Mouse (Mus musculus): ENCODE data around the gene Krtap22-2. TPM values are rescaled to one million over a fixed set of nuclear protein-coding genes. Genes with fewer than 3 reads are reported as not detected.
"Not testable (repeated sequence)": the region's sequence is repeated elsewhere in the genome, so short reads cannot be mapped to it uniquely, and the experiment has no call there.

The Krtap22-2 gene
- not detected in 2 replicates for polyA plus RNA-seq (2011; ENCODE audit: insufficient read depth, insufficient read length, low replicate concordance, missing spikeins)

GRCm38 (mm10) chr16:89010659-89011058 is at the start of gene Krtap22-2:
Gene Krtap22-2, minus strand, starts transcription at chr16:89010759.
- TF ChIP-seq CTCF (IDR thresholded peaks at IDR 0.05; ENCODE audit: control insufficient read depth, insufficient read depth, low read length) = no peak
- no peak for TF ChIP-seq POLR2A (IDR thresholded peaks at IDR 0.05; ENCODE audit: borderline replicate concordance, control insufficient read depth, low read depth, low read length)
- Histone ChIP-seq H3K4me1 (ENCODE audit: control insufficient read depth, insufficient read depth, low read length) (no peaks in the 10 kb centered on the region), H3K4me3 (replicated peaks; ENCODE audit: control insufficient read depth, low read depth, low read length) (no peak within 1 kb of the TSS), H3K27ac (ENCODE audit: control insufficient read depth, insufficient read depth, low read depth, low read length, poor library complexity) (no peak within 1 kb of the TSS)
- whole genome bisulfite sequencing = 77% methylated on average over 5 of the region's 5 CpGs

GRCm38 (mm10) chr16:89047783-89048182 is 37.2 kb upstream of the Krtap22-2 start, which contains the start of gene Krtap6-5:
Gene Krtap6-5, minus strand, starts transcription at chr16:89047883.
- H3K27ac ChIP-seq (ENCODE audit: control insufficient read depth, insufficient read depth, low read depth, low read length, poor library complexity) = no peak within 1 kb of the TSS
- H3K4me3 ChIP-seq (replicated peaks; ENCODE audit: control insufficient read depth, low read depth, low read length) = no peak within 1 kb of the TSS
- no peaks in the 10 kb centered on the region for H3K4me1 ChIP-seq (ENCODE audit: control insufficient read depth, insufficient read depth, low read length)
- WGBS = 67% methylated on average over 3 of the region's 3 CpGs
- TF ChIP-seq POLR2A (IDR thresholded peaks at IDR 0.05; ENCODE audit: borderline replicate concordance, control insufficient read depth, low read depth, low read length) (no peak), CTCF (IDR thresholded peaks at IDR 0.05; ENCODE audit: control insufficient read depth, insufficient read depth, low read length) (no peak)

- H3K4me3 ChIP-seq (replicated peaks; ENCODE audit: control insufficient read depth, low read depth, low read length); H3K4me1 ChIP-seq (ENCODE audit: control insufficient read depth, insufficient read depth, low read length): not testable (repeated sequence)
- 77% methylated on average over 2 of the region's 4 CpGs for WGBS
Measured at GRCm38 (mm10) chr16:89041372-89041771, 30.8 kb upstream of the Krtap22-2 start, which contains the start of gene Gm10228. Gene Gm10228, minus strand, starts transcription at chr16:89041472.

GRCm38 (mm10) chr16:89031399-89031798 is 20.8 kb upstream of the Krtap22-2 start, which contains the start of gene Krtap6-1:
Gene Krtap6-1, plus strand, starts transcription at chr16:89031699.
- WGBS = 88% methylated on average over 3 of the region's 3 CpGs
- H3K4me3 ChIP-seq (replicated peaks; ENCODE audit: control insufficient read depth, low read depth, low read length); H3K27ac ChIP-seq (ENCODE audit: control insufficient read depth, insufficient read depth, low read depth, low read length, poor library complexity); H3K4me1 ChIP-seq (ENCODE audit: control insufficient read depth, insufficient read depth, low read length): not testable (repeated sequence)

More at GRCm38 (mm10) chr16:89041372-89041771, 30.8 kb upstream of the Krtap22-2 start, which contains the start of gene Gm10228:
- not testable (repeated sequence) for H3K27ac ChIP-seq (ENCODE audit: control insufficient read depth, insufficient read depth, low read depth, low read length, poor library complexity)

- H3K4me3 ChIP-seq (replicated peaks; ENCODE audit: control insufficient read depth, low read depth, low read length); H3K27ac ChIP-seq (ENCODE audit: control insufficient read depth, insufficient read depth, low read depth, low read length, poor library complexity); H3K4me1 ChIP-seq (ENCODE audit: control insufficient read depth, insufficient read depth, low read length): not testable (repeated sequence)
- 66% methylated on average over 3 of the region's 3 CpGs for WGBS
Measured at GRCm38 (mm10) chr16:89014984-89015383, 4.4 kb upstream of the Krtap22-2 start, which contains the start of gene Gm10229. Gene Gm10229, plus strand, starts transcription at chr16:89015284.

GRCm38 (mm10) chr16:89013973-89014372 is 3.4 kb upstream of the Krtap22-2 start:
- WGBS = 95% methylated on average over 3 of the region's 3 CpGs
- H3K4me3 ChIP-seq (replicated peaks; ENCODE audit: control insufficient read depth, low read depth, low read length) = no peak overlapping the region
- no peak overlapping the region for H3K27ac ChIP-seq (ENCODE audit: control insufficient read depth, insufficient read depth, low read depth, low read length, poor library complexity)
- TF ChIP-seq POLR2A (IDR thresholded peaks at IDR 0.05; ENCODE audit: borderline replicate concordance, control insufficient read depth, low read depth, low read length) (no peak), CTCF (IDR thresholded peaks at IDR 0.05; ENCODE audit: control insufficient read depth, insufficient read depth, low read length) (no peak)
- no peaks in the 10 kb centered on the region for H3K4me1 ChIP-seq (ENCODE audit: control insufficient read depth, insufficient read depth, low read length)

- TF ChIP-seq POLR2A (IDR thresholded peaks at IDR 0.05; ENCODE audit: borderline replicate concordance, control insufficient read depth, low read depth, low read length) (no peak), CTCF (IDR thresholded peaks at IDR 0.05; ENCODE audit: control insufficient read depth, insufficient read depth, low read length) (no peak)
- 79% methylated on average over 7 of the region's 7 CpGs for WGBS
- H3K4me1 ChIP-seq (ENCODE audit: control insufficient read depth, insufficient read depth, low read length) = no peaks in the 10 kb centered on the region
- H3K4me3 ChIP-seq (replicated peaks; ENCODE audit: control insufficient read depth, low read depth, low read length) = no peak within 1 kb of the TSS
- no peak within 1 kb of the TSS for H3K27ac ChIP-seq (ENCODE audit: control insufficient read depth, insufficient read depth, low read depth, low read length, poor library complexity)
Measured at GRCm38 (mm10) chr16:88962773-88963172, 47.8 kb downstream of the Krtap22-2 start, which contains the start of gene Krtap16-3. Gene Krtap16-3, minus strand, starts transcription at chr16:88962873.

Other genes starting within 250 kb of the Krtap22-2 start
- not detected in 2 replicates for gene 2310057N15Rik, start 236.6 kb downstream of the Krtap22-2 start, polyA plus RNA-seq (2011; ENCODE audit: insufficient read depth, insufficient read length, low replicate concordance, missing spikeins)
- not detected in 2 replicates for gene Gm5965, start 232.9 kb downstream of the Krtap22-2 start, polyA plus RNA-seq (2011; ENCODE audit: insufficient read depth, insufficient read length, low replicate concordance, missing spikeins)
- not detected in 2 replicates for gene Gm20741, start 198.5 kb downstream of the Krtap22-2 start, polyA plus RNA-seq (2011; ENCODE audit: insufficient read depth, insufficient read length, low replicate concordance, missing spikeins)
- gene Krtap15, start 190.5 kb downstream of the Krtap22-2 start, polyA plus RNA-seq (2011; ENCODE audit: insufficient read depth, insufficient read length, low replicate concordance, missing spikeins) = not detected in 2 replicates
- gene Krtap14, start 184.6 kb downstream of the Krtap22-2 start, polyA plus RNA-seq (2011; ENCODE audit: insufficient read depth, insufficient read length, low replicate concordance, missing spikeins) = not detected in 2 replicates
- gene Krtap19-1, start 141.3 kb downstream of the Krtap22-2 start, polyA plus RNA-seq (2011; ENCODE audit: insufficient read depth, insufficient read length, low replicate concordance, missing spikeins) = not detected in 2 replicates
- gene Krtap19-2, start 136.5 kb downstream of the Krtap22-2 start, polyA plus RNA-seq (2011; ENCODE audit: insufficient read depth, insufficient read length, low replicate concordance, missing spikeins) = not detected in 2 replicates
- gene Krtap19-3, start 132.7 kb downstream of the Krtap22-2 start, polyA plus RNA-seq (2011; ENCODE audit: insufficient read depth, insufficient read length, low replicate concordance, missing spikeins) = not detected in 2 replicates
- not detected in 2 replicates for gene Krtap19-4, start 125.7 kb downstream of the Krtap22-2 start, polyA plus RNA-seq (2011; ENCODE audit: insufficient read depth, insufficient read length, low replicate concordance, missing spikeins)
- not detected in 2 replicates for gene Krtap19-5, start 114.3 kb downstream of the Krtap22-2 start, polyA plus RNA-seq (2011; ENCODE audit: insufficient read depth, insufficient read length, low replicate concordance, missing spikeins)
- gene Krtap19-9b, start 78.5 kb downstream of the Krtap22-2 start, polyA plus RNA-seq (2011; ENCODE audit: insufficient read depth, insufficient read length, low replicate concordance, missing spikeins) = not detected in 2 replicates
- not detected in 2 replicates for gene Krtap16-3, start 47.9 kb downstream of the Krtap22-2 start, polyA plus RNA-seq (2011; ENCODE audit: insufficient read depth, insufficient read length, low replicate concordance, missing spikeins)
- not detected in 2 replicates for gene Gm10229, start 4.5 kb upstream of the Krtap22-2 start, polyA plus RNA-seq (2011; ENCODE audit: insufficient read depth, insufficient read length, low replicate concordance, missing spikeins)
- gene Krtap6-1, start 20.9 kb upstream of the Krtap22-2 start, polyA plus RNA-seq (2011; ENCODE audit: insufficient read depth, insufficient read length, low replicate concordance, missing spikeins) = not detected in 2 replicates
- gene Gm10228, start 30.7 kb upstream of the Krtap22-2 start, polyA plus RNA-seq (2011; ENCODE audit: insufficient read depth, insufficient read length, low replicate concordance, missing spikeins) = not detected in 2 replicates
- not detected in 2 replicates for gene Krtap6-5, start 37.1 kb upstream of the Krtap22-2 start, polyA plus RNA-seq (2011; ENCODE audit: insufficient read depth, insufficient read length, low replicate concordance, missing spikeins)
- not detected in 2 replicates for gene 1110025L11Rik, start 53.2 kb upstream of the Krtap22-2 start, polyA plus RNA-seq (2011; ENCODE audit: insufficient read depth, insufficient read length, low replicate concordance, missing spikeins)
- gene Krtap6-3, start 73.3 kb upstream of the Krtap22-2 start, polyA plus RNA-seq (2011; ENCODE audit: insufficient read depth, insufficient read length, low replicate concordance, missing spikeins) = not detected in 2 replicates
- not detected in 2 replicates for gene Gm6358, start 130.1 kb upstream of the Krtap22-2 start, polyA plus RNA-seq (2011; ENCODE audit: insufficient read depth, insufficient read length, low replicate concordance, missing spikeins)
- gene Gm10061, start 140.3 kb upstream of the Krtap22-2 start, polyA plus RNA-seq (2011; ENCODE audit: insufficient read depth, insufficient read length, low replicate concordance, missing spikeins) = not detected in 2 replicates
- gene Gm9789, start 147.2 kb upstream of the Krtap22-2 start, polyA plus RNA-seq (2011; ENCODE audit: insufficient read depth, insufficient read length, low replicate concordance, missing spikeins) = not detected in 2 replicates
- gene Gm7735, start 158.7 kb upstream of the Krtap22-2 start, polyA plus RNA-seq (2011; ENCODE audit: insufficient read depth, insufficient read length, low replicate concordance, missing spikeins) = not detected in 2 replicates
- gene 1110057P08Rik, start 164.0 kb upstream of the Krtap22-2 start, polyA plus RNA-seq (2011; ENCODE audit: insufficient read depth, insufficient read length, low replicate concordance, missing spikeins) = not detected in 2 replicates
- not detected in 2 replicates for gene Krtap20-2, start 195.1 kb upstream of the Krtap22-2 start, polyA plus RNA-seq (2011; ENCODE audit: insufficient read depth, insufficient read length, low replicate concordance, missing spikeins)